Mouse (Mus musculus) stomach, embryonic 15.5 days (tissue): Measurements from ENCODE around the gene Cops6. TPM values are rescaled to one million over a fixed set of nuclear protein-coding genes. Genes with fewer than 3 reads are reported as not detected.

Experiments
- ATAC-seq: fragments of 200-750 bp; cut with Nextera tagmentation; 2 replicates; pipeline ENCODE4 v1.8.0; 2017; ENCODE audit warnings: low read depth, moderate number of reproducible peaks, moderate TSS enrichment; ENCODE audit not compliant: insufficient read depth, low FRiP score
- H3K27ac ChIP-seq: fragments of 300-500 bp; sonication (generic); 2 replicates; pipeline ENCODE4 v1.5.1; 2015; ENCODE audit warnings: mild to moderate bottlenecking, inconsistent platforms
- H3K27me3 ChIP-seq: fragments of 300-500 bp; sonication (generic); replicated peaks from 2 replicates; pipeline ENCODE4 v1.6.1; 2015; ENCODE audit warnings: inconsistent platforms
- H3K36me3 ChIP-seq: fragments of 300-500 bp; sonication (generic); 2 replicates; pipeline ENCODE4 v1.6.1; 2015; ENCODE audit warnings: inconsistent platforms
- H3K4me1 ChIP-seq: fragments of 300-500 bp; sonication (generic); 2 replicates; pipeline ENCODE4 v1.6.1; 2015; ENCODE audit warnings: inconsistent platforms
- H3K4me2 ChIP-seq: fragments of 300-500 bp; sonication (generic); 2 replicates; pipeline ENCODE4 v1.6.1; 2015; ENCODE audit warnings: mild to moderate bottlenecking, inconsistent platforms
- H3K4me3 ChIP-seq: fragments of 300-500 bp; sonication (generic); replicated peaks from 2 replicates; pipeline ENCODE4 v1.5.1; 2015; ENCODE audit warnings: inconsistent platforms
- H3K9ac ChIP-seq: fragments of 300-500 bp; sonication (generic); 2 replicates; pipeline ENCODE4 v1.6.1; 2015; ENCODE audit warnings: inconsistent platforms
- H3K9me3 ChIP-seq: fragments of 300-500 bp; sonication (generic); 2 replicates; pipeline ENCODE4 v1.6.1; 2016; ENCODE audit warnings: inconsistent platforms
- WGBS: fragments of 180-500 bp; shearing (Covaris S2); methylation state at CpG from one replicate; pipeline ENCODE4 v1.1.7; 2015; 5-methylcytosine and 5-hydroxymethylcytosine counted together
- microRNA counts: library from miRNA; unstranded; fragments of <30 nt; microRNA quantifications from one replicate; lab custom pipeline; 2016
- microRNA-seq: library from miRNA; unstranded; fragments of <30 nt; microRNA quantifications from one replicate; pipeline ENCODE4, GENCODE M21; 2016
- polyA plus RNA-seq: library from polyadenylated mRNA; unstranded; fragments of >200 nt; fragmentation: Nextera tagmentation; extraction: Ambion mirVana; gene quantifications from 2 replicates; pipeline ENCODE4 v1.2.1, GENCODE M21; 2015

Cops6 gene
- polyA plus RNA-seq, 1 experiment from 2014 or later, result 270 TPM

DNA sequence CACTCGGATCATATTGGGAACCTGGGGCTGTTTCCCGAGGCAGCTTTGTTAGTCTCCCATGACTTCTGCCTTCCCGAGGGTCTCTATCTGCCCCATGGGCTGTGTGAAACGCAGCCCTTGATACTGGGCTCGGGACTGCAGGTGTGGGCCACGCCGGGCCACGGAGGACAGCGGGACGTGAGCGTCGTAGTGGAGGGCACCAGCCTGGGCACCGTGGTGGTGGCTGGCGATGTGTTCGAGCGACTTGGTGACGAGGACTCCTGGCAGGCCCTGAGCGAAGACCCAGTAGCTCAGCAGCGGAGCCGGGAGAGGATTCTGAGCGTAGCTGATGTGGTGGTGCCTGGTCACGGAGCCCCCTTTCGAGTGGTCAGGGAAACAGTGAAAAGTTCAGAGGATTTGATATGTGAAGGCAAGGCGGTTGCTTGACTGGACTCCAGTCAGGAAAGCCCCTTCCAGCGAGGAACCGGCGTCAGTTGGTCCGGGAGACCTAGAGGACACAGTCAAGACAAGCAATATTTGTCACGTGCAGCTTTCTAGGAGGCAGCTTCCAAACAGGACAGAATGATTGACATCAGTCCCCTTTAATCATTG is 34.0 kb downstream of the Cops6 start:
- Histone ChIP-seq H3K4me2 (peak overlapping the region; percentile 93), H3K27me3 (no peaks in the 10 kb centered on the region), H3K27ac (peak overlapping the region; percentile 72), H3K36me3 (no peaks in the 10 kb centered on the region), H3K9ac (peak overlapping the region; percentile 71), H3K9me3 (no peaks in the 10 kb centered on the region), H3K4me1 (no peaks in the 10 kb centered on the region), H3K4me3 (peak overlapping the region; percentile 73)
- WGBS, result under 1% methylated on average over 29 of the region's 29 CpGs
- peak; percentile 56 for ATAC-seq

DNA sequence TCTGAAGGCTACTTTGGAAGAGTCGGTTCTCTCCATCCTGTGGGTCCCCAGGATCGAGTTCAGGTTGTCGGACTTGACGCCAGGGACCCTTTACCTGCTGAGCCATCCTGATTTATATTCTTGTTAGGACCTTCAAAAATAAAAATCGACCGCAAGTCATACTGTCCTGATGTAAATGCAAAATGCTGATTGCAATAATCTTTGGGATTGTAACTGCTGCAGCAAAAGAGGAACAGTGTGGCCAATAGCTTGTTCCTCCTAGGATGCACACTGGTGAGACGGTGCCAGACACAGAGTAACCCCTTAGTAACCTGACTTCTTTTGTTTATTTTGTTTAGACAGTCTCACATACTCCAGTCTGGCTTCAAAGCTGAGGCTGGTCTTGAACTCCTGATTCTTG is 34.6 kb downstream of the Cops6 start:
- H3K36me3 ChIP-seq, result no peaks in the 10 kb centered on the region
- H3K4me2 ChIP-seq, result peak overlapping the region; percentile 93
- no peak overlapping the region; the same call in 1 of the 2 replicates for H3K9ac ChIP-seq
- no peaks in the 10 kb centered on the region for H3K9me3 ChIP-seq
- 72% methylated on average over 7 of the region's 7 CpGs for WGBS
- no peaks in the 10 kb centered on the region for H3K27me3 ChIP-seq
- H3K27ac ChIP-seq, result peak overlapping the region; percentile 72; the same call in 1 of the 2 replicates
- H3K4me1 ChIP-seq, result no peaks in the 10 kb centered on the region
- no peak for ATAC-seq
- peak overlapping the region; percentile 73; the same call in 1 of the 2 replicates for H3K4me3 ChIP-seq

DNA sequence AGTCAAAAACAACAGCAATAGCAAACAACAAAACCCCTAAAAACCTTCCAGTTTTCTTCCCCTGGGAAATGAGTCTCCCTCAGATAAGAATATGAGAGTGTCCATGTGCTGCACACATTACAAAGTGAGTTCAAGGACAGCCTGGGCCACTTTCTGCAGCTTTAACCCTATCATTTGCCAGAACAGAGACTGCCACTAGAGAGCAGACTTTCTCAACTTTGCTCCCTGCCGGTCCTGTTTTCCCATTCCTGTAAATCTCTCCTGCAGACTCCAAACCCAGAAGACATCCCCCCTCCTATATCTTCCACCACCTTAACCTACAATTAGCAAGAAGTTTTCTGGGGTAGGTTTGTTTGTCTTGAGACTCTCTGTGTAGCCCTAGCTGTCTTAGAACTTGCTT is 38.7 kb downstream of the Cops6 start:
- no peaks in the 10 kb centered on the region for H3K27me3 ChIP-seq
- no peaks in the 10 kb centered on the region for H3K4me1 ChIP-seq
- no peak overlapping the region for H3K9ac ChIP-seq
- H3K9me3 ChIP-seq, result no peaks in the 10 kb centered on the region
- H3K27ac ChIP-seq, result no peak overlapping the region
- no peaks in the 10 kb centered on the region for H3K36me3 ChIP-seq
- no peak overlapping the region for H3K4me2 ChIP-seq
- no peak overlapping the region for H3K4me3 ChIP-seq
- ATAC-seq, result no peak
- 6% methylated on average over 1 of the region's 1 CpGs for WGBS

DNA sequence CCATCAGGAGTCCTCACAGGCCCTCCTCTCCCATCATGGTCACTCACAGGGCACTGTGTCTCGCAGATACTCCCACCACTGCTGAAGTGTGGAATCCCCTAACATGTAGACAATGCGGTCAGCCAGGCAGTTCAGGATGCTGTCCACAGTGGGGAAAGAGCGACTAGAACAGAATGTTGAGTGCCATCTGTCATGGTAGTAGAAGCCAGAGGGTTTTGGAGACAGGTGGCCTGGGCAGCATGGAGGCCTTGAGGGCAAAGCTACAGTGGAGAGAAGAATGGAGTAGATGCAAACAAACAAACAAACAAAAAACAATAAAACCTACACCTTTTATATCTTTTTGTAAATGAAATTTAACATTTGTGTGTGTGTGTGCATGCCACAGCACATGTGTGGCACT is 41.2 kb downstream of the Cops6 start:
- Histone ChIP-seq H3K4me2 (no peak overlapping the region), H3K36me3 (no peaks in the 10 kb centered on the region)
- WGBS, result 79% methylated on average over 3 of the region's 3 CpGs

DNA sequence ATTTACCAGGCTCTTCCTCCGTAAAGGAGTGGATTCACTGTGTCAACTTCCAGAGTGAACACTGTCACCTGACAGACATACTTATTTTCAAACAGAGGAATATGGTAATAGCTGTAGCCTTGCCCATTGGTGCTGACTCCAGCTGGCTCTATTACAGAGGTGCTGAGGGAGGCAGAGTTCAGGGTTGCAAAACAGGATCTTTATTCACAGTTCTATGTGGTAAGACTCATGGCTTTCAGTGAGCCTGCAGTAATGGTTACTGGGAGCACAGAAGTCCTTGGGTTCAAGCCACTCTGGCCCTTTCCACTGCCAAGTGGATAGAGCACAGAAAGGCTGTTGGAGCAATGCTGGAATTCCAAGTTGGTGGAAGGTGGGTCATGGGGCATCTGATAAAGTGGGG is 46.4 kb downstream of the Cops6 start:
- H3K36me3 ChIP-seq, result no peaks in the 10 kb centered on the region
- no peaks in the 10 kb centered on the region for H3K9me3 ChIP-seq
- no peak overlapping the region for H3K4me3 ChIP-seq
- H3K27ac ChIP-seq, result no peak overlapping the region
- H3K27me3 ChIP-seq, result no peaks in the 10 kb centered on the region
- H3K4me2 ChIP-seq, result no peak overlapping the region
- 69% methylated on average over 1 of the region's 1 CpGs for WGBS
- H3K9ac ChIP-seq, result no peak overlapping the region
- no peak for ATAC-seq
- no peaks in the 10 kb centered on the region for H3K4me1 ChIP-seq

More for the DNA sequence above, 41.2 kb downstream of the Cops6 start:
- H3K9me3 ChIP-seq, result no peaks in the 10 kb centered on the region
- H3K27me3 ChIP-seq, result no peaks in the 10 kb centered on the region
- H3K9ac ChIP-seq, result no peak overlapping the region
- no peak overlapping the region for H3K4me3 ChIP-seq
- no peak overlapping the region for H3K27ac ChIP-seq
- no peak for ATAC-seq
- no peaks in the 10 kb centered on the region for H3K4me1 ChIP-seq

DNA sequence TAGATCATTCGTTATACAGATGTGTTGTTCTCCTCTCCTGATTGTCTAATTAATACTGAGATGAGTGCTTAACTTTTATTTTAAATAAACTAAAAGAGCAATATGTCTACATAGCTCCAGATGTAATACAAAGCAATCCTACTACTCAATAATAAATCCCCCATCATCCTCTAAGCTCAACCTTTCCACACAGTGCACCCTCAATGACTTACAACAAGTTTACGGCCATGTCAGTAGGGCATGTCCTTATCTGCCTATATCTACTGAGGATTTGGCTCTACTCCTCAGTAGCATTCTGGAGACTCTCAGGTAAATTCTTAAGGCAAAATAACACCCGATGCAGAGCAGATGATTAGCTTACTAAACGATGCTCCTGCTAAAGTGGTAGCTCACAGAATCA is 47.0 kb downstream of the Cops6 start:
- Histone ChIP-seq H3K27ac (no peak overlapping the region), H3K36me3 (no peaks in the 10 kb centered on the region), H3K4me3 (no peak overlapping the region), H3K27me3 (no peaks in the 10 kb centered on the region), H3K9me3 (no peaks in the 10 kb centered on the region), H3K4me1 (no peaks in the 10 kb centered on the region), H3K4me2 (no peak overlapping the region), H3K9ac (no peak overlapping the region)
- 84% methylated on average over 4 of the region's 4 CpGs for WGBS
- no peak for ATAC-seq

MicroRNA genes within 50 kb of the gene (microRNA counts, 519-probe panel; counts per million panel counts)
- microRNA mmu-miR-106b (lab: Ali Mortazavi, UCI), result 3,399 counts per million, percentile 86 among the panel's probes with 10 or more counts
- microRNA mmu-miR-25 (lab: Ali Mortazavi, UCI), result 4,110 counts per million, percentile 96 among the panel's probes with 10 or more counts
- 3,346 counts per million, percentile 85 among the panel's probes with 10 or more counts for microRNA mmu-miR-93 (lab: Ali Mortazavi, UCI)

Small RNA genes lying within 50 kb of the gene (microRNA-seq; reads per million reads assigned to microRNA genes)
- gene Mir106b (5,824 reads per million, percentile 91 among the genes with 10 or more reads in this experiment), gene Mir25 (556 reads per million, percentile 69 among the genes with 10 or more reads in this experiment), gene Mir93 (10,271 reads per million, percentile 95 among the genes with 10 or more reads in this experiment)

Other genes starting within 250 kb of the Cops6 start
- gene Cyp3a13, start 239.5 kb upstream of the Cops6 start, polyA plus RNA-seq, result 9.3 and 10.4 TPM in 2 replicates
- 0.62 and 0.94 TPM in 2 replicates for gene Gjc3, start 198.0 kb upstream of the Cops6 start, polyA plus RNA-seq
- 0.43 and 0.46 TPM in 2 replicates for gene Azgp1, start 179.6 kb upstream of the Cops6 start, polyA plus RNA-seq
- gene Smok3a, start 139.8 kb upstream of the Cops6 start, polyA plus RNA-seq, result not detected in 2 replicates
- not detected in 2 replicates for gene Smok3b, start 139.6 kb upstream of the Cops6 start, polyA plus RNA-seq
- gene Smok3c, start 107.9 kb upstream of the Cops6 start, polyA plus RNA-seq, result not detected in 2 replicates
- 13.6 and 14.8 TPM in 2 replicates for gene Zkscan1, start 76.0 kb upstream of the Cops6 start, polyA plus RNA-seq
- 46.2 and 48.7 TPM in 2 replicates for gene Zscan21, start 44.2 kb upstream of the Cops6 start, polyA plus RNA-seq
- 17.5 and 18.1 TPM in 2 replicates for gene Zfp113, start 5.3 kb upstream of the Cops6 start, polyA plus RNA-seq
- 23.4 and 23.9 TPM in 2 replicates for gene Ap4m1, start 10.9 kb downstream of the Cops6 start, polyA plus RNA-seq
- 150 and 155 TPM in 2 replicates for gene Mcm7, start 11.4 kb downstream of the Cops6 start, polyA plus RNA-seq
- 71.3 and 73.7 TPM in 2 replicates for gene Taf6, start 26.4 kb downstream of the Cops6 start, polyA plus RNA-seq
- 44.4 and 48.0 TPM in 2 replicates for gene Cnpy4, start 26.4 kb downstream of the Cops6 start, polyA plus RNA-seq
- 8.1 and 9.4 TPM in 2 replicates for gene Mblac1, start 33.2 kb downstream of the Cops6 start, polyA plus RNA-seq
- gene Nxpe5, start 64.8 kb downstream of the Cops6 start, polyA plus RNA-seq, result not detected in 2 replicates
- gene Lamtor4, start 94.4 kb downstream of the Cops6 start, polyA plus RNA-seq, result 71.9 and 74.1 TPM in 2 replicates
- gene BC037034, start 103.0 kb downstream of the Cops6 start, polyA plus RNA-seq, result 5.5 and 6.1 TPM in 2 replicates
- gene Gal3st4, start 111.8 kb downstream of the Cops6 start, polyA plus RNA-seq, result 1.9 and 2.0 TPM in 2 replicates
- 0.13 and 0.17 TPM in 2 replicates for gene Gm43720, start 118.9 kb downstream of the Cops6 start, polyA plus RNA-seq
- gene Gpc2, start 118.9 kb downstream of the Cops6 start, polyA plus RNA-seq, result 14.3 and 19.8 TPM in 2 replicates
- 3.2 and 3.7 TPM in 2 replicates for gene Stag3, start 119.2 kb downstream of the Cops6 start, polyA plus RNA-seq
- gene Pvrig, start 180.9 kb downstream of the Cops6 start, polyA plus RNA-seq, result 0.36 and 0.44 TPM in 2 replicates